Mouse (Mus musculus): Measurements from ENCODE around the gene Cpeb4.

DNA sequence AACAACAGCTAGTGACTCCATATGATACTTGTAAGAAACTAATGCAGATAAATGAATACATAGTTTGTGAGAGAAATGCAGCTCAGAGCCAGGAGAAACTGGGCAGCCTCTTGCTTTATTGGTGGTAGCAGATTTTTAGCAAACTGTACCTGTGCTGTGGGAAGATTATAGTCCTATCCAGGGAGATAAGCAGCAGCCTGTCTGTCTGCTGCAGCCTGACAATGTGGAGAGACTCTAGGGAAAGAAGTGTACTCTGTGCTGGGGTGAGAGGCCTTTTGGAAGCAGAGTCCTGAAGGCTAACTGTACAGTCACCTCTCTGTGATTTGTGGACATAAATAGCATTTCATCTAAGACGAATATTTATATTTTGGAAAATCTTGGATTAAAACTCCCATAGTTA lies 11.7 kb downstream of the Cpeb4 start:
- TF ChIP-seq POLR2A (IDR thresholded peaks at IDR 0.05; ENCODE audit: insufficient read length, low read depth), result no peak
- no peak for TF ChIP-seq TCF12 (IDR thresholded peaks at IDR 0.05; ENCODE audit: insufficient read depth, poor library complexity, severe bottlenecking)

Measured in myocyte (in vitro differentiated cells).